Mouse (Mus musculus): ENCODE data around the gene Kcnip1.

GRCm38 (mm10) chr11:33912151-33912571, 80.8 kb downstream of the Kcnip1 start:
- TF ChIP-seq POLR2A (IDR thresholded peaks at IDR 0.05; ENCODE audit: low read depth, low read length) (no peak), CTCF (conservative IDR thresholded peaks at IDR 0.05; ENCODE audit: insufficient read depth, insufficient read length, low read depth, low read length) (no peak)
